Mouse (Mus musculus): Measurements from ENCODE around the gene Dhx38. TPM values are rescaled to one million over a fixed set of nuclear protein-coding genes. Genes with fewer than 3 reads are reported as not detected.

Gene Dhx38
- total RNA-seq, 2 experiments from 2014 or later: 21.0 to 47.8 TPM

DNA sequence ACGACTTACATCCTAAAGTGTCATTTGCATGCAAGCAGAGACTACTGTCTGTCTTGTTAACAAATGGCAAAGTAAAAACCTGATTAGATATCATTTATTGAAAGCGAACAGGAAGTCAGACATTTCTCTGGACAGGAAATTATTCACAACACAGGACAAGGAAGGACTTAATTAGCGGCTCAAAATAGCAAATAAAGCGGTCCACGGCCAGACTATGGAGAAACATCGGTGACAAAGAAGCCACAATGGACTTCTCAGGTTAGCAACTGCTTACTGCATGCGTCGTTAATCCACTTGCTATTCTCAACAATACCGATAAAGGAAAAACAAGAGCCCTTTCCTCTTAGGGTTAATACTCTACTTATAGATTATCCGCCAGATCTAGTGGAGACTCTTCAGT is 895 bp downstream of the Dhx38 start:
- no peak for ATAC-seq (replicated peaks; ENCODE audit: low FRiP score, low TSS enrichment, poor library complexity, severe bottlenecking)

DNA sequence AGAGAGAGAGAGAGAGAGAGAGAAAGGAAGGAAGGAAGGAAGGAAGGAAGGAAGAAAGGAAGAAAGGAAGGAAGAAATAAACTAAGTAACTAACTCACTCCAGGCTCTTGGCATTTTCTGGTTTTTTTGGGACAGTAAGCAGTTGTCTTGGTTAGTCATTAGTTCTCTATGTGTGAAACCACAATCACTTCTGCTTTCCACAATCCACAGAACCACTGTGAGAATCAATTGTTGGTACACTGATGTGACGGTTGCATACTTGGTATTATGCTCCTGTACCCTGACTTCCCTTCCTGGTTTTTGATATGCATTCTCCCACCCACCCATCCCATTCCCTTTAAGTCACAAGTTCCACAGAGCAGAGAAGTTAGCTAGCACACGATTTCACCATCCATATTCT is 1.8 kb downstream of the Dhx38 start:
- no peak for ATAC-seq (replicated peaks; ENCODE audit: low FRiP score, low TSS enrichment, poor library complexity, severe bottlenecking)

DNA sequence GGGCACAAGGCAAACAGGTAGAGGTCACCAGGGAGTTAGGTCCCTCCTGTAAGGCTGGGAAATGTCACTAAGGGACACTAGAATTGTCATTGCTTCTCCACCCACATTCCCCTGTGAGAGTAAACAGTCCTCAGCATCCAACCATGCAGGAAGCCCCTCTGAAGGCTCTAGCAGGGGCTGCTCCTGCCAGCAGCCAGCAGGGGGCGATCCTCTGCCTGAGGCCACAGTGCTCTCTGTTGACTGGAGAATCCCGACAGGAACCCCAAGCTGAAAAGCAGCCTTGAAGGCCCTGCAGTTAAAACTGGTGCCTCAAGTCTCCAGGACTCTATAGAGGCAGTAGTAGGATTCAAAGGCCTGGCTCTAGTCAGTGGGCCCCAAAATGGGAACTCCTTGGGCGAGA is 14.0 kb downstream of the Dhx38 start:
- ATAC-seq (replicated peaks; ENCODE audit: low FRiP score, low TSS enrichment, poor library complexity, severe bottlenecking): peak; percentile 58

DNA sequence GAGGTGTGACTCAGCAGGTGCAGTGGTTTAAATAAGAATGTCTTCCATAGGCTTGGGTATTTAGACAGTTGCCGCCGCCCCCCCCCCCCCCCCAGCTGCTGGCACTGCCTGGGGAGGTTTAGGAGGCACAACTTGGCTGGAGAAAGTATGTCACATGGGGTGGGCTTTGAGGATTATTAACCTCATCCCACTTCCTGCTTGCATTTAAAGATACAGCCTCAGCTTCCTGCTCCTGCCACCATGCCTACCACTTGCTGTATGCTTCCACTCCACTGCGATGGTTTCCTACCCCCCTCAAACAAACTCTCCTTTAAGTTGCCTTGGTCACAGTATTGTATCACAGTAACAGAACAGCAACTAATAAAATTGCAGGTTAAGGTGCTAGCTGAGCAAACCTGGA is 21.6 kb downstream of the Dhx38 start:
- no peak for ATAC-seq (replicated peaks; ENCODE audit: low FRiP score, low TSS enrichment, poor library complexity, severe bottlenecking)

DNA sequence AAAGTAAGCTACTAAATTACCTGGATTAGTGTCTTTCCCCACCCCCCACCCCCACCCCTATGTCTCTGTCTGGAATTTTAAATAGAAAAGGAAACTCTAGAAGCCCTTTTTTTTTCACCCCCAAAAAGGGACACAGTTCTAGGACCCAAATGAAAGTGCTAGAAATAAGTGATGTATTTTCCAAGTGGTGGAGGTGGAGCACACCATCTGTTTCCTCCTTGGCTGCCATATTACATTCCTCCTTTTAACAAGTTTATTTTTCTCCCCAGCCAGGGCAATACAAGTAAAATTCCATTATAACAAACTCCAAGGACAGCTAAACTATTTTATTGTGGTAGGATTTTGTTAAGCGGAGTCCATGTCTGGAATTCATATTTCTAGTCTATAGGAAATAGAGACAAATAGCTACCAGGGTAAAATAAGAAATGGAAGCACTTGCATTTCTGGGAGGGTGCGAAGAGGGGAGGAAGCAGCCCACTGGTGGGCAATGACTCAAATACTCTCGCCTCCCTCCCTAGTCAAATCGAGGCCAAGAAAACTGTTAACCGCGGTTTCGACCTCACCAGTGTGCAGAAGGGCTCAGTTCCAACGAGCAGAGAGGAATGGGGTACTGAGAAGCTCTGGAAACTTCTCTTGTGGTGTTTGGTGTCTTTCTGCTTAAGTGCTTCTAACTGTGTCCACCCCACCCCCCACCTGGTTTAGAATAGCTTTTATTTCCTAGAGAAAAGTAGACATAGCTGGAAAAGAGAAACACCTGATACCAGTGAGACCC is 22.7 kb downstream of the Dhx38 start:
- ATAC-seq (replicated peaks; ENCODE audit: low FRiP score, low TSS enrichment, poor library complexity, severe bottlenecking): no peak

DNA sequence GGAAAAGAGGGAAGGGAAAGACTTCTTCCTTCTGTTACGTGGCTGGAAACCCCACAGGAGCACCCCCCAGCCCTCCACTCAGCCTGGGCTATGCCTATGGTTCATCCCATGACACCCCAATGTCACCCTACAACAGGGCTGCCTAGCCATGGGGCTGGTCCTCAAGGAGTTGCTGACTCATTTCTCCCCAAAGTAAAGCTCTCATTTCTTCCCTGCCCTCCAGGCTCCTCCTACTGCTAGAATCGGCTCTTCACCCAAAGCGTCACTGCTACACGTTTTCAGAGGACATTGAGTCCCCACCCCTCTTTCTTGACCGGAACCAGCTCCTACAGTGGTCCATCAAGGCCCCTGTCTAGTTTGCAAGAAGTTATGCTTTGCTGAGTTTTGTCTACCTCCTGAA is 23.5 kb downstream of the Dhx38 start:
- no peak for ATAC-seq (replicated peaks; ENCODE audit: low FRiP score, low TSS enrichment, poor library complexity, severe bottlenecking)

DNA sequence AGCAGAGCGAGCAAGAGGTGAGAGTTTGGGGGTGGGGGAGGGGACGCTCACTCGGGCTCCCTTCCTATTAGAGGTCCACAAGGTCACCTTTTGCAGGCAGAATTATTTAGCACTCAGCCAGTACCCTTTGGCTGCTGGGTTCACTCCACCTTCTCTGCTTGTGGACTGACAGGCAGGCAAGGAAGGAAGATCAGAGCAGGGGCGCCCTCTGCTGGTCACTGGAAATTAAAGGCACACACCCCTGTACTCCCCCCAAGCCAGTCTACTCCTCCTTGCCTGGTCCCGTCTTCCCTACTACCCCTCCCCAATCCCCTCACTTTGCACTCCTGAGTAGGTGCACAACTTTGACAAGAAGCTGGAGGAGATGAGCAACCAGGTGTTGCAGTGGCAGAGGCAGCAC is 29.0 kb downstream of the Dhx38 start:
- peak; percentile 87 for ATAC-seq (replicated peaks; ENCODE audit: low FRiP score, low TSS enrichment, poor library complexity, severe bottlenecking)

DNA sequence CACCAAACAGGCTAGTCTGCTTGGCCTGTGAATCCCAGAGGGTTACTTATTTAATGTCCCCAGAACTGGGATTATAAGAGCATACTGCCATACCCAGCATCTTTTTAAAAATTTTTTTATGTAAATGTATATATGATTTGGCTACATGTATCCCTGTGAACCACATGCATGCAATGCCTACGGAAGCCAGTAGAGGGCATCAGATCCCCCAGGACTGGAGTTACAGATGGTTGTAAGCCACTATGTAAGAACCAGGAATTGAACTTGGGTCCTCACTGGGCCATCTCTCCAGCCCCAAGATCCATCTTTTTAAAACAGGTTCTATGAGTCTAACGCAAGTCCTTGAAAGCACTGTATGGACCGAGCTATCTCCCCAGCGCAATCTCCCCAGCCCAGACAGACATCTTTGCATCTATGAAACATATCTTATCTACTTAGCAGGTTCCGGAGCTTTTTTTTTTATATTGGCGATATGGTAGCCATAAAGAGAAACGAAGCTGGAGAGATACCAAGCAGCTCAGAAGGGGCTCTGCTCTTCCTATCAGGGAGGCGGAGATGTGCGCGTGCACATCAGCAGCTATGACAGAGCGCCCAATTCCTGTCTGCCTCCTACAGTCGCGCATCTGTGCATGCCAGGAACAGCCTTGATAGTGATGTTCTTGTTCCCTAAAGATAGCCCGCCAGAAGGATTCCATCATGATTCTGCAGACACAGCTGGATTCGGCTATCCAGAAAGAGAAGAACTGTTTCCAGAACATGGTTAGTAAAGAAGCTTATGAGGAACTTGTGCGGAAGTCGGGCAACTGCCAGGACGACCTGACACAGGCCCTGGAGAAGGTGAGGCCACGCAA is 30.3 kb downstream of the Dhx38 start:
- ATAC-seq (replicated peaks; ENCODE audit: low FRiP score, low TSS enrichment, poor library complexity, severe bottlenecking): 0 out of 2 replicates have a peak, but pooled peaks have one; percentile 46

DNA sequence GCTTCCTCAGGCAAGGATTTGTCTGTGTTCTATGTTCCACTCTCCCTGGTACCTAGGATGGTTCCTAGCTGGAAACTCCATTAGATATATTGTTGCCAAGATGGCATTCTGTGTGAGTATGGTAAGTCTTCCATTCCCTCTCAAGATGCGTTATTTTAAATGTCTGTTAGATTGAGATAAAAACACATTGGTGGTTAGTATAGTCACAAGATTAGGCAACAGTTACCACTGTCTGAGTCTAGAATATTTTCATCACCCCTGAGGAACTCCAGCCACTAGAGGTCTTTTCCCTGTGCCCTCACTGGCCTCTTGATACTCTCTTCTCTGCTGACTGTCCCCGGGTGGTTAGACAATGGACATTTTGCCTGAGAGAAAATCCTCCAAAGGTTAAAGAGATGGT is 41.7 kb downstream of the Dhx38 start:
- no peak for ATAC-seq (replicated peaks; ENCODE audit: low FRiP score, low TSS enrichment, poor library complexity, severe bottlenecking)

DNA sequence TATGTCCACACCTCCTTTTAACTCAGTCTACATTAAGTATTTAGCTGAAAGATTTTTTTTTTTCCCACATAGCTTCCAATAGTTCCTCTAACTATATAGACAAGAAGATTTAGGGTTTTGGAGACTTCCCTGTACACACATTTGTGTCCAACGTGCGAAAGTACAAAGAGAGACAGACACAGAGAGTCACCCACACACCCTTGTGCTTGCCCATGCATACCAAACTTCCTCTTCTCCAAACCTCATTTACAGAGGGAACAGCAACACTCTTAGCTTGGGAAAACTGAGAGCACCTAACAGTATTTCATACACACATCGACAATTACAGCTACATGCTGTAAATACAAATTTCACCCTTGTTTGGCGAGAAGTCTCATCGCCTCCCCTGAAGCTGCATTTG is 60.1 kb downstream of the Dhx38 start:
- ATAC-seq (replicated peaks; ENCODE audit: low FRiP score, low TSS enrichment, poor library complexity, severe bottlenecking): no peak

DNA sequence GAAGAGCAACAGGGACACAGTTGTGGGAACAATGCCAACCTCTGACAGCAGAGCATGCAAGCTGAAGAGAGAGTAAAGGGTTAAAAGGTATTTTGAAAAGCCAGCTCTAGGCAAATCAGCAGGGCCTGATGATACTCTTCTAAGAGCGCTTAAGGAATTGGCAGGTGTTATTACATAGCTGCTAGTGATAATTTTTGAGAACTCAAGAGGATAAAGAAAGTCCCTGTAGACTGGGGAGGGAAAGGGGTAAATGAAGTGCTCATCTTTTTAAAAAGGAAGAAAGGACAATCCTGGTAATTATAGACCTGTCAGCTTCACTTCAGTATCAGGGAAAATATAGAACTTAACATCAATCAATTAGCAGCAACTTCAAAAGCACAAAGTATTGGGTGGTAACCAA is 62.1 kb downstream of the Dhx38 start:
- ATAC-seq (replicated peaks; ENCODE audit: low FRiP score, low TSS enrichment, poor library complexity, severe bottlenecking): no peak

DNA sequence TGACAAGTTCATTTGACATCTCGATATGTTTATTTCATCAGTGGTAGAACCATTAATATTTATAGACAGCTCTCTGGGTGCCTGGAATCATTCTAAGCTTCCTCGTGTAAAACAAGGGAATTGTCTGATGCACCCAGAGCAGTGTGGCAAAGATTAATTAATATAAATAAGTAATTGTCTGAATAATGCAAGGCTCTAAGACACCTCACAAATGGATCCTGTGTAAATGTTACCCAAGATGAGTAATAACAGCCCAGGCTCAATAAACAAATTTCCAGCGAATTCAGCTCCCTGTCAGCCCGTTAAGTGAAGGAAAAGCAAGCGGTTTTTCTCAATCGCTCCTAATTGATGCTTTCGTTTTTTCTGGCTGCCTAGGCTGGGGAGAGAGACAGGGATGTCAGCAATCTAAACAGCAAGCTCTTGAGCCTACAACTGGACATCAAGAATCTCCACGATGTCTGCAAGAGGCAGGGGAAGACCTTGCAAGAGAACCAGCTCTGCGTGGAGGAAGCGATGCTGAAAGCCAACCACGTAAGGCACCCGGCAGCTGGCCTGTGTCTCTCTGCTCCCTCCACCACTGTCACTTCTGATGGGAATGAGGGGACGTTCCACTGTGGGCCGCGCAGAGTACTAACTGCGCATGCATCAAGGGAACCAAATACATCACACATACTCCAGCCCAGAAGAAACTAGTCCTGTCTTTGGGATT is 66.5 kb downstream of the Dhx38 start:
- no peak for ATAC-seq (replicated peaks; ENCODE audit: low FRiP score, low TSS enrichment, poor library complexity, severe bottlenecking)

Other genes with a start within 250 kb of the Dhx38 start
- gene Pmfbp1, start 71.8 kb downstream of the Dhx38 start, total RNA-seq (2014; fragmentation: Nextera tagmentation): not detected in 2 replicates
- gene Pmfbp1, start 71.8 kb downstream of the Dhx38 start, total RNA-seq (2017): not detected in 2 replicates
- gene Txnl4b, start within 50 bp of the Dhx38 start, total RNA-seq (2014; fragmentation: Nextera tagmentation): 3.1 and 6.8 TPM in 2 replicates
- gene Txnl4b, start within 50 bp of the Dhx38 start, total RNA-seq (2017): 7.5 and 11.0 TPM in 2 replicates
- gene Hp, start 13.3 kb upstream of the Dhx38 start, total RNA-seq (2014; fragmentation: Nextera tagmentation): 5.8 TPM in 1 of 2 replicates, not detected in the other
- gene Hp, start 13.3 kb upstream of the Dhx38 start, total RNA-seq (2017): 2.4 and 2.8 TPM in 2 replicates
- 16.0 and 58.0 TPM in 2 replicates for gene Dhodh, start 42.8 kb upstream of the Dhx38 start, total RNA-seq (2014; fragmentation: Nextera tagmentation)
- gene Dhodh, start 42.8 kb upstream of the Dhx38 start, total RNA-seq (2017): 15.2 and 29.0 TPM in 2 replicates
- gene Pkd1l3, start 48.7 kb upstream of the Dhx38 start, total RNA-seq (2014; fragmentation: Nextera tagmentation): 2.4 and 4.6 TPM in 2 replicates
- 0.75 and 1.3 TPM in 2 replicates for gene Pkd1l3, start 48.7 kb upstream of the Dhx38 start, total RNA-seq (2017)
- 71.2 and 72.9 TPM in 2 replicates for gene Ist1, start 127.4 kb upstream of the Dhx38 start, total RNA-seq (2014; fragmentation: Nextera tagmentation)
- gene Ist1, start 127.4 kb upstream of the Dhx38 start, total RNA-seq (2017): 80.7 and 86.8 TPM in 2 replicates
- gene Zfp821, start 139.7 kb upstream of the Dhx38 start, total RNA-seq (2014; fragmentation: Nextera tagmentation): 6.6 and 8.7 TPM in 2 replicates
- gene Zfp821, start 139.7 kb upstream of the Dhx38 start, total RNA-seq (2017): 7.3 and 10.2 TPM in 2 replicates
- 8.5 and 18.3 TPM in 2 replicates for gene Atxn1l, start 171.9 kb upstream of the Dhx38 start, total RNA-seq (2014; fragmentation: Nextera tagmentation)
- 8.7 and 9.2 TPM in 2 replicates for gene Atxn1l, start 171.9 kb upstream of the Dhx38 start, total RNA-seq (2017)
- gene Ap1g1, start 212.7 kb upstream of the Dhx38 start, total RNA-seq (2014; fragmentation: Nextera tagmentation): 65.0 and 65.3 TPM in 2 replicates
- 55.6 and 69.0 TPM in 2 replicates for gene Ap1g1, start 212.7 kb upstream of the Dhx38 start, total RNA-seq (2017)